Mouse (Mus musculus): Measurements from ENCODE around the gene Fxyd3.

Gene Fxyd3

GRCm38 (mm10) chr7:31067836-31068235, 8.7 kb downstream of the Fxyd3 start:
- DNase-seq, result no peak

GRCm38 (mm10) chr7:31063074-31063560, 13.4 kb downstream of the Fxyd3 start:
- peak; percentile 90 for DNase-seq

- peak; percentile 91 for DNase-seq
These were observed 15.9 kb downstream of the Fxyd3 start for GRCm38 (mm10) chr7:31060621-31061010.

DNA sequence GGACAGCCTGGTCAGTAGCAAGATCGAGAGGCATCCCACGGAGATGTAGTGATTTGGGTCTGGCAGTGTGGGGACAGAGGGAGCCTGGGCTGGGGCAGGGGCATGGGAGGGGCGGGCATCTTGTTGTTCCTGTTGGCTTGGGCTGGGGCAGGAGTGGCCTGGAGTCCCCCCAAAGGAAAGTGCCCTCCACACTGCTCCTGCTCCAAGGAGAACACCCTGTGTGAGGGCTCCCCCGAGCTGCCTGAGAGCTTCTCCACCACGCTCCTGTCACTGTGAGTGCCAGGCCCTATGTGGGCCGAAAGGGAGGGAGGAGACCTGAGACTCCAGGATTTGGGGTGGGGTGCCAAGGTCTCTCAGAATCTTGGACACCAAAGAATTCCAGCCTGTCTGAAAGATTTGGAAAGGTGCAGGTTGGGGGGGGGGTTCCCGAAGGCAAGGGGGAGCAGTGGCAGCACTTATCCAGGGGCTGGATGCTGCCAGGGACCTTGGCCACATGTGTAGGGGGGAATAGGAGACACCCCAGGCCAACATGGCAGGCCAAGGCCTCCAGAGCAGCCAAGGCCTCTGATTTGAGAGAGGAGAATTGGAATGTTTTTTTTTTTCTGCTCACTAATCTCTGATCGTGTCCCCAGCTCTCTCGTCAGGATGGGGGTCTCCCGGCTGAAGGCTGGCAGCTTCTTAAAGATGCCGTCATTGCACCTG, 16.4 kb downstream of the Fxyd3 start:
- peak; percentile 94 for DNase-seq

DNA sequence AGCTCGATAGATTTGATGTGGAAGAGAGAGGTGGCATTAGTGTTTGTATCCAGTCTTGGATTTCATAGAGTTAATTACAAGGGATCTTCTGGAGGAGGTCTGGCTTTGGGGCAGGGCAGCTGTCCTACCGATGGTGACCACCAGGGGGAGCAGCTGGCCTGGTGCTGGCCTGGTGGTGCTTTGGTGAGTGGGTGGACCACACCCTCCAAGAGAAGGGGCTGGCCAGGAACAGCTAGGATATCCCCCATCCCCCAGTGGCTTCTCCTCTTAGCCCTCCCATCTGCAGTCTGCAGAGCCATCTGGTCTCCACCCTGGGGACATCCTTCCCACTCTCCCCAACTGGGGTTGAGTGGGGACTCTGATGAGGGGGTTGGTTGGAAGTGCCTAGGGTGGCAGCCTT, 17.4 kb downstream of the Fxyd3 start, which contains the start of gene Lgi4:
TSS of gene Lgi4 (plus strand) at position 235 of the 400 bp plus-strand sequence.
- peak; percentile 99 for DNase-seq

- DNase-seq, result no peak
These were observed 18.3 kb downstream of the Fxyd3 start for GRCm38 (mm10) chr7:31058211-31058610.

DNA sequence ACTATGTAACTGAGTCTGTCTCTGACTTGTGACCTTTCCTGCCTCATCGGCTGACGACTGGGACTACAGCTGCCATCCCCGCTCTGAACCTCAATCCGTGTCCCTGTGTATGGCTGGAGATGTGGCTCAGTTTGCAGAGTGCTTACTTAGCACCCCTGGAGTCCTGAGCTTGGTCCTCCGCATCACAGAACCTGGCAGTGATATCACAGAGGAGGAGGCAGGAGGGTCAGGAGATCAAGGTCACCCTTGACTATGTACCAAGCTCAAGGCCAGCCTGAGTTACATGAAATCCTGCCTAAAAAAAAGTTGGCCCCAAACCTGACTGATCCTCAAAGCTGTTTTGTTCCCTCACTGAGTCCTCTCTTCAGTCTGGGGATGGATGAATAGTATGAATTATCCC, 18.8 kb downstream of the Fxyd3 start:
- no peak for DNase-seq

DNA sequence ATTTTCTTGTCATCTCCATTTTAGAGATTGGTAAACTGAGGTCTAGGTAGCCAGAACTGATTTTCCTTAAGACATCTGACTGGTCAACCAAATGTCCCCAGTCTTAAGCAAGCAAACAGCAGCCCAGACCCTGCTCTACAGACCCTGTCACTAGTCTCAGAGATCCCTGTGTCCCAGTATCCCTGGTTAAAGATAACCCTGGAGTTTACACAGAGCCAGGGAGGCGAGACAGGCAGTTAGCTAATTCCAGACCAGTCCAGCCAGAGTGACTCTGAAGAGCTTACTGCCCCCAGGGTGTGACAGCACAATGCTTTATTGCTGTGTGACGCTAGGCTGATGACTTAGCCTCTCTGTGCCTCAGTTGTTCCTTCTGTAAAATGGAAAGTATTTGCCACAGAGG, 19.4 kb downstream of the Fxyd3 start, which contains the start of gene Fxyd1:
TSS of gene Fxyd1 (minus strand) at position 129 of the 400 bp plus-strand sequence.
- DNase-seq, result no peak

DNA sequence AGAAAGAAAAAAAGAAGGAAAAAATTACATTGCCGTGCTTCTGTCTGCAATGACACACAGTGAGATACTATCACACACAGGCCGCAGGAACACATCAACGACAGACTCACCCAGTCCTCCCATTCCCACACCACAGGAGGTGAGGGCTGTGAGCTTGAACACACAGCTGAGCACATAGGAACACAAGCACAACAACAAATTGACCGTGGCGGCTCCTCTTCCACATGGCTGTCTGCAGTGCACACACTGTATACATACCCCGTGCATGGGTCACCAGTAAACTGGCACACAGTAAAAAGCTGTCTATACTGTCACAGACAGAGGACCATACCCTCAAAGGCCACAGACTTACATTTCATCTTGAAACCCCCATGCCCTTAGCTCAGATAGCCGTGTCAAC, 20.1 kb downstream of the Fxyd3 start:
- DNase-seq, result peak; percentile 93

- DNase-seq, result peak; percentile 91
These were observed 20.6 kb downstream of the Fxyd3 start for GRCm38 (mm10) chr7:31055883-31056282.

- DNase-seq, result peak; percentile 99
These were observed 21.1 kb downstream of the Fxyd3 start for GRCm38 (mm10) chr7:31055354-31055824.

DNA sequence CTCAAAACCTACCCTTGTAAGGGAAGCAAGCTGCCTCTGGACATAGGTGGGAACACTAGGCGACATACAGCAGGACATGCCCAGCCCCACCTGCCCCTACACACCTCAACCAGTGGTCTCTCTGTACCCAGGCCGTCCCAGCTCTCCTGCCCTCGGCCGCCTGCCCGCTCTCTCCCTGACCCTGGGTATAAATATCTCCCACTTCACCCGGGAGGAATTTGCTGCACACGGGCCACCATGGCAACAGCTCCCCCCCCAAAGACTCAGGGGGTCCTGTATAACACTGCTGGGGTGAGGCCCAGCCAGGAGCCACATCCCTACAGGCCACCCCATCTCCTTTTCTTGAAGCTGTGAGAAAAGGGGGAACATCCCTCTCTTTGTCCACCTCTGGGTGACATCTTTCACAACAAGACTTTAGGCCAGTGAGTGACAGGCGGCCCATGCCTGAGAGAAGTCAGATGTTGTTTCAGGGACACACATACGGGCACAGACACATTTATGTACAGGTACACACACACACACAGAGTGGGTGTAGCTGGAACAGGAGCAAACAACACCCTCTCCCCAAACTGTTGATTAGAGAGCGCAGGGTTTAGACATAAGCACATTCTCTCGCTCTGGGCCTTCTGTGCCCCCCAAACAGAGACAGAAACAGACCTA, 21.7 kb downstream of the Fxyd3 start:
- DNase-seq, result peak; percentile 98

DNA sequence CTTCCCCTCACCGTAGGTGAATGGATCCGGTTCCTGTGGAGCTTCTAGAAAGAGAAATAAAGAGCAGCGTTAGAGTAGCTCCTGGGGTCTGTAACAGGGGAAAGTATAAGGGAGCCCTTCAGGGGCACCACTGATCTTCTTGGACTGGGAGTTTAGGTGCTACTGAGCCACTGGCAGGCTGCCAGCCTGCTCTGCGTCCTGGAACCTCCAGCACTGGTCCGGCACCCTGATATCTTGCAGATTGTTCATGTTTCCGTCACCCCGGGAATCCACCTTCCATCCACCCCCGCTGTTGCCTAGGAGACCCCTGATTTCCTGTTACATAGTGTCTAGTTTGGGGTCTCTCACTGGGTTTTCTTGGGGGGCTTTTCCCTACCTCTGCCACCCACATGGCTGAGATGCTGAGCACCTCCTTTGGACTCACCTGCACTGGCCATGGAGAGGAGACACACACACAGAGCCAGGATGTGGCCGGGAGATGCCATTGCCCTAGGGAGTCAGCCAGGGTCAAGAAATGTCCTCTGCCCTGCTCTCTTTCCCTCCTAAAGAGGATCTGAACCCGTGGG, 22.5 kb downstream of the Fxyd3 start:
- peak; percentile 95 for DNase-seq

- peak; percentile 97 for DNase-seq
These were observed 23.7 kb downstream of the Fxyd3 start for GRCm38 (mm10) chr7:31052636-31053434.

DNA sequence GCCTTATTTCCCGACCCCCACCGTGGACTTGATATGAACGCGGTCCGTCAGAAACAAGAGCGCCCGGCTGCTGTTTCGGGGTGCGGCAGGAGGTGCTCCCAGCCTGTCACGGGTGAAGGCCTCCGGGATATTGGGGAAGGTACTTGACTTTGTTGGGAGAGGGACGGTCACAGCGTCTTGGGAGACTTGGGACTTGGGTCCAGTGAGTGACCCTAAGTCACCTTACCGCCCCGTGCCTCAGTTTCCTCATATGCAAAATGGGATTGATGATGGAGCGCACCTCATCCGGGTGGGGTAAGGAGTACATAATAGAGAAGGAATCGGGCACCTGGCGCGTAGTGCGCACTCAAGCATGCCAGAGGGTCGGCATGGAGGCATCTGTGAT, 24.3 kb downstream of the Fxyd3 start:
- DNase-seq, result peak; percentile 91

DNA sequence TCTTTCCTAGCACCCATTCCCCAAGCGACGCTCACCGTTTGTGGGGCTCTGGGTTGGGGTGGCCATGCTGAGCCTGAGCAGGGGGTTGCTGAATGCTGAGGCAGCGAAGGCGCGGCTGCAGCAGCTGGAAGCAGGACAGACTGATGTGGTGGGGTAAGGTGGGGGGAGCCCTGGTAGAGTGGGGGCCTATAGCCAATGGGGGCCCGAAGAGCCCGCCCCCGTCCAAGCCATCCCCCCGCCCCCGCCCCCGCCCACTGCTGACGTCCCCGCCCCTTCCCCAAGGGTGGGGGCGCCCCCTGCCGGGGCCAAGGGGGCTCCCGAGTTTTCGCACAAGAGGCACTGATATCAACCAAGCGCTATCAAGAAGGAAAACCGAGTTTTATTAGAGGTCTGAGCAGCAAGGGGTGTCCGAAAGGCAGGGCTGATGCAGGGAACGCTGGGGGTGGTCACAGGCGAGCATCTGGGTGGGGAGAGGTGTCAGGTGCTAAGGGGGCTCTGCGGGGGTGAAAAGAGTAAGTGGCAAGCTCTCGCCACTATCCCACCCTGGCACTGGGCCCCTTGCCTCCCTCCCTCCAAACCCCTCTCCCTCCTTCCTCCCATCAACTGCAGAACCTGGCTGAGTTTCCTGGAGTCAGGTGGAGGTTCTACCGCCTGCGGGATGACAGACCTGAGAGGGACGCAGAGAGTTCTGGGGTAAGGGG, 25.0 kb downstream of the Fxyd3 start, which contains the start of gene Fxyd7:
TSS of gene Fxyd7 (minus strand) at position 147 of the 701 bp plus-strand sequence.
- DNase-seq, result peak; percentile 92

DNA sequence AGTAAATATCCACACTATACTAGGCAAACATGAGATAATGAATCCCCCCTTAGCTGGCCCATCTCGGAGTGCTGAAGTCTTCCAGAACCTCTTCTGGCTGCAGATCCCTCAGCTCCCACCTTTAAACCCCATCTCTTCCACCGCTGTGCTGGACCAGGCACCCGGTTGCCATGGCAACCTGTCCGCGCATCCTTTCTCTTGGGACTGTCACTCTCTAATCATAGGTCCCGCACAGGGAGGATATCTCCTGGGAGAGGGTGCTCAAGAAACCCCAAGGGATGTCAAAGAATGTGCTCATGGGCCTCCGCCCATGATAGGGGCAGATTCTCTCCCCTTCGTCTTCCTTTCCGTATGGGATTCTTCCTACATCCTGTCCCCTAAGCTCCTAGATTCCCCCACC, 25.6 kb downstream of the Fxyd3 start:
- DNase-seq, result peak; percentile 91

GRCm38 (mm10) chr7:31050487-31050886, 26.0 kb downstream of the Fxyd3 start:
- DNase-seq, result no peak

DNA sequence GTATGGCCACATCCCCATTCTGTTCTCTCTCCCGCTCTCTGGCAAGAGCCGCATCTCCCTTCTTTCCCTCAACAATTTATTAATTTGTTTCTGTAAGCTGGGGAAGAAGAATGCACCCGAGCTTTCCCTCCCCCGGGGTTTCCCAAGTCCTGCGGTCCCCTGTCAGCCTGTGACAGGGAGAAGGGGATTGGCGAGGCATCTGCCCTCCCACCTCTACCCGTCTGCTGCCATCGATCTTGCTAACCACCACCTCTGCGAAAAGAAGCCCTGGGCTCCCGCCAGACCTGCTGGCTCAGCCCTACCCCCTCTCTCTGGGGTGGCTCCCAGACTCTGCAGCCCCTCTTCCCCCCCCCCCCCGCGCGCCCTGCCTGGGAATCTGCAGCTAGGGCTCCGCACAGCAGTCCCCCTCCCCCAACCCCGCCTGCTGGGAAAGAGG, 26.6 kb downstream of the Fxyd3 start:
- no peak for DNase-seq

GRCm38 (mm10) chr7:31049135-31049845, 27.2 kb downstream of the Fxyd3 start:
- peak; percentile 92 for DNase-seq

DNA sequence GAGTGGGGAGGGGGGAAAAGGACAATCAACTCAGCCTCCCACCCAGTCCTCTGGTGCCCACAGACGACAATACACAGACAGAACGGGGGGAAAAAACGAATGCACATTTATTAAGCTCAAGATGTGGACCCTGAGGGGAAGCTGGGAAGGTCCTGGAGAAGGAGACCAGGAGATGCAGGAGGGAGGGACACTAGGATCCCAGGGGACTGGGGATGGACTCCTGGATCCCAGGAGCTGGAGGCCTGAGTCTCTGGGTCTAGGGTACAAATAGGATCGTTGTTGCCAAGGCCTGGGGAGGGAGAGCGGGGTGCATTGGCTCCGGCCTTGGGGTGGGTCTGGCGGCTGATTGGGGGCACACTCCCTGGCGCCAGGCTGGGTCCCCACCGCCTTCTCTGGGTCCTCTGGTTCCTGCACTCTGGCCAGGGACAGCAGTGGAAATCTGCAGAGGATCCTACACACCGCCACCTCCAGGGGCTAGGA, 34.0 kb downstream of the Fxyd3 start, which contains the start of gene Fxyd5:
TSS of gene Fxyd5 (minus strand) at position 51 of the 480 bp plus-strand sequence.
- DNase-seq, result peak; percentile 95
